Mouse (Mus musculus): ENCODE results near the gene Intu.

Gene Intu

DNA sequence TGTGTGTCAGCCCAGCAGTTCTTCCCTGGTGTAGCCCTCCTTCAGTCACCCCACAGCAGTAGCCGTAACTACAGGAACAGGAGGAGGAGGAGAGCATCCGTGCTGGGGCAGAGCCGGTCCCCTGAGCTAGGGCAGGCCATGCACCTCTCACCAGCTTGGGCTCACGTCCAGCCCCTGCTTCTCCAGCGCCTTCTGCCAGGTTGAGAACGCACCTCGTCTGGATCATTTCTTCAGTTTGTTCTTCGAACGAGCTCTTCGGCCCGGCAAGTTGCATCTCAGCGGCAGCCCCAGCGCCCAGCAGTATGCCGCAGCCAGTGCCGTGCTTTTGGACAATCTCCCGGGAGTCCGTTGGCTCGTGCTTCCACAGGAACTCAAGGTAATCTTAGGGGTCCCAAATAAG, 152.1 kb downstream of the Intu start:
- no peak for DNase-seq (ENCODE audit: low read depth, low spot score)

DNA sequence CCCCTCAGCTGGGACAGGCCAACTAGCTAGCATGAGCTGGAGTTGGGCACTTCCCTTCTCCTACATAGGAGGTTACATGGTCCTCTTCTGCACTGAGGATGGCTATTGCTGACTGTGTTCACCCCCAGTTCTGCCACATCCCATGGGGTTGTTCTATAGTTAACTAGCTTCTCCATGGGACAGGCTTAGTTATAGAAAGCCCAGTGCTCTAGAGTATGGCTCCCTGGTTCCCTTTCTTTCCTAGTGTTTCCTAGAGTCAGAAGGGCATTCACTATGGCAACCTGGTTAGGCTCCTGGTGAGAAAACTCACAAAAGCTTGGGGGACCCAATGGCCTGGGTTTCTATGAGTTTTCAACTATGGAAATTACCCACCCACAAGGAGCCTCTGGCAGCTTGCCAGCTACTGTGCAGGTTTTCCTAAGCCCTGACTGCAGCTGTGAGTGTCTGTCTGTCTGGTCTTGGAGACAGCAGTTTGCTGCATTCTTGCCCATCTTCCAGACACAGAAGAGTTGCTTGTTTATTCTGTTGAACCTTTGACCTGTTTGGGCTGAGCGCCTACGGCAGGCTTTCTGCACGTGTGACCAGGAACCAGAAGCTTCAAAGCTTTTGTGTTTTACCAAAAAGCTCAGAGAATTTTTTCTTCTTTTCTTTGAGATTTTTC, 154.9 kb downstream of the Intu start:
- DNase-seq (ENCODE audit: low read depth, low spot score): no peak

DNA sequence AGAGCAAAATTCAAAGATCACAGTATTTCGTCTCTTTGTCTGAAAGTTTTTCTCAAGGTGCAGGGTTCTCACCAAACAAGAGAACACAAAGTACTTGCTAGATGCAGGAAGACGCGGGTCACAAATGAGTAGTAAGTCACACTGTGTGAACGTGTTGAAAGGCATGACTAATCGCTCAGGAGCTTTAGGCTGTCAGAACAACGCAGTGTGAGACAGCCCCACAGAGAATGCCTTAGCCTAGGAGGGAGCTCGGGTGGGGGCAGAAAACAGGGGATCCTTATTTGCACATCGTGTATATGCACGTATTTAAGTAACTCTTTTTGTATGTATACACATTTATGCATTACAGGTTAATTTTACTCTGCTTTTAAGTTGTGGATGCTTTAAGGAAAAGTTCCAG, 155.8 kb downstream of the Intu start:
- no peak for DNase-seq (ENCODE audit: low read depth, low spot score)

DNA sequence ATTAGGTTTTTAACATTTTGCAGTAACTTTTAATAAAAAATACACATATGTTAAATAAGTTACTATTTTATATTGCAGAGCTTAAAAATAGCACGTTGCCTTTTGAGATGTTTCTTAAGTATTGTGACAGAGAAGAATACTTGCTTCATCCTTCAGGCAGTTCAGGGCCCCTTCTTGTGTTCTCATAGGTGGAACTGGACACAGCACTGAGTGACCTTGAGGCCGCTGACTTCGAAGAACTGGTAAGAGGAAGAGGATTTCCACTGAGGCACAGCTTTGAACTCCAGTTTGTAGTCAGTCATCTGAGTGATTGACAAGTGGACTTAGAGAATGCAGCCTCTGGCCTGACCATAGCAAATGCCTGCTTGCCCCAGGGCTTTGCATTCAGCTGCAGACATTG, 156.5 kb downstream of the Intu start:
- no peak for DNase-seq (ENCODE audit: low read depth, low spot score)

DNA sequence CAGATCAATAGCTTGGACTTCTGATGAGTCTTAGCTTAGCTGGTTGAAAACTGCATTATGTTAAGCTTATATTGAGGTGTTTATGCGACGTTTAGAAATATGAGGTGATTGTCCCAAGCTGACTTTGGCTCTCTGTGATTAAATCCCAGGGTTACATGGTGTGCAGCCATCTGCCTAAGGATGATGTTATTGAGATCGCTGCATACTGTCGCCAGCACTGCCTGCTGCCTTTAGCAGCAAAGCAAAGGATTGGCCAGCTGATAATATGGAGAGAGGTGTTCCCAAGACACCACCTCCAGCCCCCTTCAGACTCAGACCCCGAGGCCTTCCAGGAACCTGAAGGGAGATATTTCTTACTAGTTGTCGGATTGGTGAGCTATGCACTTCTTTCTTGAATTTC, 160.5 kb downstream of the Intu start:
- DNase-seq (ENCODE audit: low read depth, low spot score): no peak

DNA sequence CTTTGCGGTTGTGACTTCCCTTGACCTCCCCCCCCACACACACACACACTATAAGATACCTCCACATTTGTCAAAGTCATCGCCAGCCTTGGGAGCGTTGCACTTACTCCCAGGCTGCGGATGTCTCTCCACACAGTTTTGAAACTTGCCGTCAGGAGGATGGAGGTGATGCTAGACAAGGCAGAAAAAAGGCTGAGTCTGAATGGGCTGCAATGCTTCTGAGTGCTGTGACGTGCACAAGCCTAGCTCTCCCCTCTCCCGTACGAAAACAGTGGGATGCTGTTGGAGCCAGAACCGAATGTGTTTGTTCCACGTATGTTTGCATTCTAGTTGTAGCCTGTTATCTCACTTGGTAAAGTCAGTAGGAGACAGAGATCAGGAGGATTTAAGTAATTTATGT, 162.3 kb downstream of the Intu start:
- no peak for DNase-seq (ENCODE audit: low read depth, low spot score)

DNA sequence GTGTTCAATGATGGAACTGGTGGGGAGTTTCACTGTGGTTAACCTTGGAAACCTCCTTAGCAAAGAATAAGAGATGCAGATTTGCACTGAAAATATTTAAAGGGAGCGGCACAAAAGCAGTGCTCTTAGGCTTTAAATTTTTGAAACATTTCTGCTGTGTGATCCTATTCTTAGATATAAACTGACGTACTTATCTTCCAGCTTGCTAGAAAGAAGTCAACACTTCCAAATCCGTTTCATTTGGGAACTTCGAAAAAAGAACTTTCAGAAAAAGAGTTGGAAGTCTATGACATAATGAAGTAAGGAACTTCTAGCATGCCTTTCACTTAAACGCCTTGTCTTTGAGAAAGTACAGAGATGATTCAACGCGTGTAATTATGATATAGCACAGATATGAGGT, 162.9 kb downstream of the Intu start:
- DNase-seq (ENCODE audit: low read depth, low spot score): no peak

DNA sequence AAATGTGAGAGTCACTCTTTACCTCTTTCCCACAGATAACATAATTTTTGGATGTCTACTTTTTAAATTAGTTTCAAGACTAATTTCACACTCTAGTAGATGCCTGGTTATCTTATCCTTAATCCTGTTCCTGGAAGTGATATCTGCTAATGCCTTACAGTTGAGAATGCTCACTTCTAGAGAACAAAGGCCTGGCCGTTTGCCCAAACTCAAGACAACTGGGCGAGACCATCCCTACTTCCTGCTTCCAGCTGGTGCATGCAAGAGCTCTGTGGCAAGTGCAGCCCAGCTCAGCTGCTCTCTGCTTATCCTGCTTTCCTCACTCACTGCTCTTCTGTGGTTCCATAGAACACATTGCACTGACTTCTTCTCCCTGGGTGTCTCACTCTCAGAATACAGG, 163.4 kb downstream of the Intu start:
- no peak for DNase-seq (ENCODE audit: low read depth, low spot score)

DNA sequence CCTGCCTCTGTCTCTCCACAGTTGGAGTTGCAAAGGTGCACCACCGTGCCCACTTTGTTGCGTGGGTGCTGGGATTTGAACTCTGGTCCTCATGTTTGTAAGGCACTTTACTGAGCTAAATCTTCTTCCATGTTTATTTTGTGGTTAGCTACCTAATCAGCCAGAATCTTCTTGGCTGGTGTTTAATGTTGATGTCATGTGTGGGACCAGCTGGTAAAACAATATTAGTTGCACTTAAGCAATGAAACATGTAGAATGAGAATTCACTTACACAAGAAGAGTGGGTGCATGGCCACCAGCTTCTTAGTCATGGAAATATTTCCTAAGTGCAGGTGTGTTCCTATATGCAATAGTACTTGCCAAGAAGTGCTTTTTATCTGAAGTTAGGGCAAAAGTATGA, 164.1 kb downstream of the Intu start:
- DNase-seq (ENCODE audit: low read depth, low spot score): no peak

DNA sequence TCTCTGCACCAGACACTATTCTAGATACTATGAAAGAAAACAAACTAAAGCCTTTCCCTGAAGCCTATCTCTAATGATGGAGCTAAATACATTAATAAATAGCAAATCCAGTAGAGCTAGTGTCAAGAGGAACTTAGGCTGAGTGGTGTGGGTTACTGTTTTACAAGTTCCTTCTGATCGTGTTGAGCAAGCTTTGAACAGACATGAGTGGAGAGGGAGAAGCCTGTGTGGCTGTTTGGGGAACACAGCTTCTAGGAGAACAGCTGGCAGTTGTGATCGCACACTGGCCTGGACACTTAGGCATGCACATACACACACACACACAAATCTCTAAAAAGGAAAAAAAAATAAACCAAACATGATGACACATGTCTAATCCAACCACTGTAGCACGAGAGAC, 167.7 kb downstream of the Intu start:
- DNase-seq (ENCODE audit: low read depth, low spot score): no peak

DNA sequence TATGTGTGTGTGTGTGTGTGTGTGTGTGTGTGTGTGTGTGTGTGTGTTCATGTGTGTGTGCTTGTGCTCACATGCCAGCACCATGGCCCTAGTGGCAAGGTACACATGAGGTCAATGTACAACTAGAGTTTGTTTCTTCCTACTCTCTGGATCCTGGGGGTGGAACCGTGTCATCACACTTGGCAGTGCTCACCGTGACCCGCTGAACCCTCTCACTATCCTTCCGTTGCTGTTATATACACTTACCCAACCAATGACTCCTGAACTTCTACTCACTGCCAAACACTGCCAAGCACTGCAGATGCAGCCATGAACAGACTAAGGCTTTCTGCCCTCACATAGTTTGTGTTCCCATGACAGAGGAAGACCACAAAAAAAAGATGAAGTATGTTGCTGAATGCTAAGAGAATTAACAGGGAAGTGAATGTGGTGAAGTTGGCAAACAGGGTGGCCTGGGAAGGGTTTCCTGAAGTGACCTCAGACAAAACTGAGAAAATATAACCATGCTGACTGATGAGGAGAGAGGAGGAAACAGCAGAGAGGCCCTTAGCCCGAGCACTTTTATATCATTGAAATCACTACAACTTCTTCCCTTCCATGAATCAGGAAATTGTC, 173.8 kb downstream of the Intu start:
- DNase-seq (ENCODE audit: low read depth, low spot score): no peak

DNA sequence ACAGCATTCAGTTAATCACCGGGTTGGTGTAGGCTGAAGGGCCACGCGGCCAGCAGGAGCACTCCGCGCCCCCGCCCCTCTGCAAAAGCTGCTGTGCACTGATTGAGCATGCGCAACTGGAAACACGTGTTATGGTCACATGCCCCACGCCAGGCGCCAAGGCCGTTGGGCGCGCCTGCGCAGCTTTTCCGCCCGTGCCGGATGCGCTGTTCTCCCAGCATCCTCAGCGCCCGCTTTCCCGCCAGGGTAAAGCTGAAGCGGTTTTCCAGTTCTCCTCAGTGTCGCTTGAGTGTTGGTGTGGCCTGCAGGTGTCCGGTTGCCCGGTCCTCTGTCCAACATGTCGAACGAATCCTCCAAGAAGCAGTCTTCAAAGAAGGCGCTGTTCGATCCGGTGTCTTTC, 177.6 kb downstream of the Intu start, which contains the start of gene Slc25a31:
Gene Slc25a31 (plus strand): TSS at position 201 of the 400 bp plus-strand sequence.
- no peak for DNase-seq (ENCODE audit: low read depth, low spot score)

DNA sequence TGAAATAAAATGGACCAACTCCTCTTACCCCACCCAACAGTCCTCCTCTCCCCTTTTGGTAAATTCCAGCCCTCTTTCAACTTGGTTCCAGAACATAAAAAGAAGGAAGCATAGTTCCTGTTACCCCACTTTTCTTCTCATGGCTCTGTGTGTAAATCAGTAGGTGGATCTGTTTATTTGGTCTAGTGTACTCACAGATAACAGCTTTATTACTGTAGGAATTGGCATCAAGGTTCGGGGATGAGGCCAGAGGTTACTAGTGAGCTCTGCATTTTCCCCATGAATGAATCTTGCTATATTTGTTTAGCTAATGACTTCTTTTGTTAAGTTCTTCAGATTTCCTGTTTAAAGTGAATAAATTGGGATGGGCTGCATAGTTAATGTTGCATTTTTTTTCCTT, 185.0 kb downstream of the Intu start:
- no peak for DNase-seq (ENCODE audit: low read depth, low spot score)

DNA sequence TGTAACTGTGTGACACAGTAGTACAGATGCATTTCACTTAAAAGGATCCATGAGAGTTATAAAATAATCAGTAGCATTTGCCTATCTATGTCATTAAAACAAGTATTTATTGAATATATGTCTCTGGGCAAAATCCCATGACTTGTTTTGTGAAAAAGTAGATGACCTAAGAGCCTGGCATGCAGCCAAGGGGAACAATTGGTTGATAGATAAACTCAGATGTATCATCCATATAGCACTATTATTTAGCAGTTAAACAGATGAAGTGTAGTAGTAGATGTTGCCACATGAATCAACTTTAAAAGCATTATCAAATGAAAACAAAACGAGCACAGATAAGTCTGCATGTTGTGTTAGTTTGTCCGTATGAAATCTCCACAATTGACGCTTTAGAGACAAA, 187.9 kb downstream of the Intu start:
- DNase-seq (ENCODE audit: low read depth, low spot score): no peak

DNA sequence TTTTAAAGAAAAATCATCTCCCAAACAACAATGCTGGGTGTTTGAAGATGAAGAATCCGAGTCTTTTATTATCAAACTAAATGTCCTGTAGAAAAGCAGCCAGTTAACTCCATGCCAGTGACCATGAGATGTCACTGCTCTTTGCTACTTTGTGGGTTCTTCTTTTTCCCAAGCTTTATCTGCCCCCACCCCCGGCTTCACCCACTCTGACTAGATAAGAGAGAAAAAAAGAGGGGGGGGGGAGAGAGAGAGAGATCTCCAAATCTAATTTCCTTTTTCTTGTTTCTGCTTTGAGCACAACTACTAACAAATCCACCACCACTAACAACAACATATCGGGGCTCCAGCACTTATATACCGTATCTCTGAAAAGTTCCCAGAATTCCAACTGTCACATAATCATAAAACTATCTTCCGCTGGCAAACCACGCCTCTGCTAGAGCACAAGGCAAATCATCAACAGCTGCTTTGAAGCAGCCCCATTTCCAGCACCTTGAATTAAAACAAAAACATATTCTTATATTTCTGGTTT, 207.4 kb downstream of the Intu start:
- no peak for DNase-seq (ENCODE audit: low read depth, low spot score)

DNA sequence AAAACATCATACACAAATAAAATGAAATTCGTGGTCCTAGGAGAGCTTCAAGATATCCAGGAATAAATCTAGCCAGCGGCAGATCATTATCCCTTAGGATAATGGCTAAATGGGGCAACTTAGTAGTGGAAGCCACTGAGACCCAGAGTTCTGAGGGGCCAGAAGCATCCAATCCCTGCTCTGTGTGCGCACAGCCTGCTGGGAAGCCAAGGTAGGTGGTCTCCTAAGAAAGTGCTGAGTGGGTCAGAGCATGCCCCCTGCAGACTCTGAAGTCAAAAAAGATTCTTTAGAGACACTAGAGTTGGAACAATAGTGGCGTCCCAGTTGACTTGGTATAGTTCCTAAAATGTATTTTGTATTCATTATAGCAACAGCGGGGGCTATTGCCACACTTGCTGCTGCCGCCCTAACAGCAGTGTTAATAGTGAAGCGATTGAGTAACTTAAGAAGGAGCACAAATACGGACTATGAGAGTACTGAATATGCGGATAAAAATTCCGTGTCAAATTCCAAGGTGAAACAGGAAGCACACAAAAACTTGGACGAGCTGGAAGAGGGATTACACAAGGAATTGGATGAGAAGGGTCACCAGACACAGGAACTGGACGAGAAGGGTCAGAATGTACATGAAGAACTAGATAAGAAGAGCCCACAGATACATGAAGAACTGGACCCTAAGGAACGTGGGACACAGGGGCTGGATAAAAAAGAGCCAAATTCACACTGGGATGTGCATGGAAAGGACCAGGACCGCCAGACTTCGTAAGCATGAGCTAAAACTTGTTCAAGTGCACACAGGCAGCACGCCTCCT, 213.1 kb downstream of the Intu start, which contains the start of gene Hspa4l:
Gene Hspa4l (plus strand): TSS at position 472 of the 812 bp plus-strand sequence.
- DNase-seq (ENCODE audit: low read depth, low spot score): no peak

DNA sequence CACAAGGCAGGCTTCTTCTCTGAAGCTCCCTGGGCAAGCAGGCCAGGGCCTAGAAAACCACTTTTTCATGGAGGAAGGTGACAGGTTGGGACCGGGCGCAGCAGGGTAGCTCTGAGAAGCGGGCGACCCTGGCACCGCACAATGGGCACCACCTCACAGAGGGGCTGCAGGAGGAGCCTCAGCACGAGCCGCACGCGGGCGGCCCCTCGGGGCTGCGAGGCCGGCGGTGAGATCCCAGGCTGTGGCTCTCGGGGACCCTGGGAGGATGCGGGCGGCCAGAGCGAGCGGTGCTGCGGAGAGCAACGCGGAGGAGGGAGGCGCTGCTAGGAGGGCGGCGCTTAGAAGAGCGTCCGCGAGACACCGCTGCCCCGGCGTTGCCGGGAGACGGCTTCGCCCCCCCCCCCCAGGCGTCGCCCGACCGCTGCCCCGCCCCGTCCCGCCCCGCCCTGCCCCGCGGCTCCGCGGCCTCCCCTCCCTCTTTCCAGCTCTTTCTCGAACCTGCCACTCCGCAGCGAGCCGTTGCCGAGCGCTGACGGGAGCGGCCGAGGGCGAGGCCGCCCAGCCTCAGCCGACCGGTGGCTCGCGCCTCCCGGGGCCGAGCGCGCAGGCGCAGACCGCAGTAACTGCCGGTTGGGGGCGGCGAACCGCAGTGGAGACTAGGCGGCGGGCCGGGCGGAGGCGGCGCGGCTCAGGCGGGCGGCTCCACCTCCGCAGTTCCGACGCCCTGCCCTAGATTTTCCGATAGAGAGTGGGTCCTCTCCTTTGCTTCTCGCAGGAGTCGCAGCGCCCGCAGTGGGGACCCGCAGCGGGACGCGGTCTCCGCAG, 214.0 kb downstream of the Intu start:
- DNase-seq (ENCODE audit: low read depth, low spot score): peak; percentile 95

DNA sequence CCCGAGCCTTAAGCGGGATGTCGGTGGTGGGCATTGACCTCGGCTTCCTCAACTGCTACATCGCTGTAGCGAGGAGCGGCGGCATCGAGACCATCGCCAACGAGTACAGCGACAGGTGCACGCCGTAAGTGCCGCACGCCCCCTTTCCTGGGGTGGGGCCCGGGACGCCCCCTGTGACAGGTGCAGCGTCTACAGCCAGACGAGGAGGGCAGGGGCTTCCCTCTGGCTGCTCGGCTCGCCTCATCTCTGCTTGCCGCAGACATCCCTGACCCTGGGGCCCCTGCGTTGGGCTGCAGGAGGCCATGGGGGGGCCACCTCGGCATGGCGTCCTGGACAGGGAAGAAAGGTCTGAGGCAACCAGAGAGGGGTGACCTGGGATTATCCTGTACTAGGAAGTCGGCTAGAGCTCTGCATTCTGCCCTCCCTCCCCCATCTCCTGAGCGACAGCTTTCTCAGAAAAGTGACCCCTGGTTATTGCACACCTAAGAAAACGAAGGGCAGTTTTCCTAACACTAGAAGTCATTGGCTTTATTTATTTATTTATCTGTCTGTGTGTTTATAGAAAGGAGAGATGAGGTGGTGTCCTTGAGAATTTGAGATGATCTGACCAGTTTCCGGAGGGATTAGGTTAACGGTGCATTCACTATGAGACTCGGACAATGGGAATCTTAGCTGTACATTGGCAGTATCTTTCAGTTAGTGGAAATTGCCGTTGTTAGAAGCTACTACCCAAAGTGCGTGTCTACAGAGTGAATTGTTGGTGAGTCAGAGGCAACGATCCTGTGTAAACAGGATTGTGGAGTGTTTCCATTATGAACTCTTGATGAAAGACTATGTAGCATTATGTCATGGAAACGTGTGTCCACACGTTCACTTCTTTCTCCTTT, 214.8 kb downstream of the Intu start:
- DNase-seq (ENCODE audit: low read depth, low spot score): peak; percentile 77

Measured in CD4-positive helper T cell, adult 2 months (primary cell).